Mouse (Mus musculus): ENCODE measurements around the gene Msn.
A peak's percentile ranks its signal among the peaks of the same experiment; 100 is the strongest.
"Not testable (repeated sequence)": the region's sequence is repeated elsewhere in the genome, so short reads cannot be mapped to it uniquely, and the experiment has no call there.

Msn gene

GRCm38 (mm10) chrX:96135581-96135980 is 39.7 kb downstream of the Msn start:
- no peak for DNase-seq (ENCODE audit: extremely low read depth, insufficient read length, low spot score)

GRCm38 (mm10) chrX:96139262-96139661 is 43.4 kb downstream of the Msn start:
- DNase-seq (ENCODE audit: extremely low read depth, insufficient read length, low spot score) = no peak

- DNase-seq (ENCODE audit: extremely low read depth, insufficient read length, low spot score) = no peak
These were observed 49.2 kb downstream of the Msn start for GRCm38 (mm10) chrX:96144960-96145488.

GRCm38 (mm10) chrX:96148217-96148616 is 52.4 kb downstream of the Msn start:
- no peak for DNase-seq (ENCODE audit: extremely low read depth, insufficient read length, low spot score)

- DNase-seq (ENCODE audit: extremely low read depth, insufficient read length, low spot score) = no peak
These were observed 57.5 kb downstream of the Msn start for GRCm38 (mm10) chrX:96153362-96153761.

- no peak for DNase-seq (ENCODE audit: extremely low read depth, insufficient read length, low spot score)
These were observed 62.1 kb downstream of the Msn start for GRCm38 (mm10) chrX:96157936-96158335.

- DNase-seq (ENCODE audit: extremely low read depth, insufficient read length, low spot score) = no peak
These were observed 66.7 kb downstream of the Msn start for GRCm38 (mm10) chrX:96162571-96162970.

GRCm38 (mm10) chrX:96171645-96172388 is 76.0 kb downstream of the Msn start:
- DNase-seq (ENCODE audit: extremely low read depth, insufficient read length, low spot score) = no peak

GRCm38 (mm10) chrX:96178437-96178836 is 82.6 kb downstream of the Msn start:
- peak; percentile 9 for DNase-seq (ENCODE audit: extremely low read depth, insufficient read length, low spot score)

- no peak for DNase-seq (ENCODE audit: extremely low read depth, insufficient read length, low spot score)
These were observed 88.4 kb downstream of the Msn start for GRCm38 (mm10) chrX:96184100-96184732.

GRCm38 (mm10) chrX:96205143-96205542 is 109.3 kb downstream of the Msn start:
- DNase-seq (ENCODE audit: extremely low read depth, insufficient read length, low spot score) = not testable (repeated sequence)

GRCm38 (mm10) chrX:96206872-96207271 is 111.0 kb downstream of the Msn start:
- DNase-seq (ENCODE audit: extremely low read depth, insufficient read length, low spot score) = no peak

GRCm38 (mm10) chrX:96218088-96218487 is 122.2 kb downstream of the Msn start:
- no peak for DNase-seq (ENCODE audit: extremely low read depth, insufficient read length, low spot score)

All from 3134 (cell line).